13 mouse cellular contexts compared by ENCODE assay signal in genomic region chr6:54849179-54850156, GRCm38 (mm10). TPM values are rescaled to one million over a fixed set of nuclear protein-coding genes. Genes with fewer than 3 reads are reported as not detected.
DNase-seq lines count a peak whose midpoint lies in the region; ATAC-seq and TF ChIP-seq lines count a peak whose summit lies in the region.
"Had no signal": no experiment of that assay in that cellular context is flagged by ENCODE, and none has a peak within 500 bp of the region (broad histone marks: within the 10 kb centered on the region; RNA-seq: fewer than 3 reads in every experiment).

No protein-coding gene starts in this region.

- no peak for DNase-seq in heart, adult 2 months
- no peak for DNase-seq in heart, adult 18-20 months
- DNase-seq in 416B (ENCODE audit: low read depth), result peak; percentile 52
- peak; percentile 21 for DNase-seq in NIH3T3 (ENCODE audit: low read depth)
- DNase-seq in cerebellum, postnatal 14 days, result no peak
- DNase-seq in layer of hippocampus, adult 9-11 months, result no peak
- DNase-seq in ovary, postnatal 10 days (ENCODE audit: low spot score), result no peak
- DNase-seq: embryo, embryonic 11 days; kidney, adult 8-10 months; spleen, adult 18-20 months had no signal

- peak; percentile 58 for ATAC-seq in megakaryocyte, adult 5-6 weeks (ENCODE audit: poor library complexity, severe bottlenecking)
- ATAC-seq: midbrain, embryonic 13.5 days had no signal

- peaks cover 6% of the 10 kb centered on the region; the same call in 1 of the 2 replicates for H3K79me2 ChIP-seq in heart, adult 2 months (replicated peaks; ENCODE audit: control insufficient read depth, insufficient read depth, low read length)

- TF ChIP-seq EP300 in heart, adult 2 months (IDR thresholded peaks at IDR 0.05; ENCODE audit: insufficient read depth, low read depth, low read length), result no peak

- peak overlapping the region; percentile 53 for H3K27ac ChIP-seq in heart, adult 2 months
- H3K27ac ChIP-seq: liver, embryonic 14.5 days; midbrain, embryonic 13.5 days had no signal

- H3K4me3 ChIP-seq in heart, adult 2 months, result no peak overlapping the region
- H3K4me3 ChIP-seq: midbrain, embryonic 13.5 days had no signal

- no peak overlapping the region for H3K9ac ChIP-seq in heart, adult 2 months (ENCODE audit: low read depth, low read length)
- H3K9ac ChIP-seq: liver, embryonic 14.5 days; midbrain, embryonic 13.5 days had no signal

- no peak for TF ChIP-seq POLR2A in heart, adult 2 months (IDR thresholded peaks at IDR 0.05; ENCODE audit: insufficient read depth, low read depth, low read length)

- peaks cover 13% of the 10 kb centered on the region for H3K4me1 ChIP-seq in heart, adult 2 months (ENCODE audit: control insufficient read depth, insufficient read depth, low read length)

- intact Hi-C loops in heart, adult 2 months (cut with DNase I), result loop anchor here (5.0 kb wide), 1 partner anchor 32 kb away; the partner anchor contains the start of gene Znrf2

- peaks cover 15% of the 10 kb centered on the region for H3K36me3 ChIP-seq in heart, adult 2 months (ENCODE audit: control insufficient read depth, insufficient read depth, low read length)
- H3K36me3 ChIP-seq: midbrain, embryonic 13.5 days had no signal

- no peak for TF ChIP-seq CTCF in heart, adult 2 months (IDR thresholded peaks at IDR 0.05)

- H3K27me3 ChIP-seq in heart, adult 2 months (ENCODE audit: control insufficient read depth, insufficient read depth, low read length), result no peaks in the 10 kb centered on the region
- H3K27me3 ChIP-seq: midbrain, embryonic 13.5 days had no signal

- WGBS in heart, adult 2 months, result 34% methylated on average over 4 of the region's 4 CpGs

RNA-seq across cellular contexts. Expression of gene Znrf2, which starts 32.8 kb away (rescaled TPM):
- total RNA-seq in heart, adult 2 months (2021), result 10 to 100 TPM; 12.1 to 22.1 TPM
- polyA plus RNA-seq in heart, adult 2 months (2012; rRNA removed), result 5.4 and 9.8 TPM in 2 replicates
- 10 to 100 TPM; 17.7 to 18.1 TPM for total RNA-seq in heart, adult 18-20 months (2021)
- 78.0 and 83.0 TPM in 2 replicates for total RNA-seq in megakaryocyte, adult 5-6 weeks (2015)
- total RNA-seq in megakaryocyte, adult 5-6 weeks (2017), result 76.2 and 77.6 TPM in 2 replicates

Comparison
In these comparisons a context has a peak if more than half of its experiments do, and no peak if none do; other contexts are left out.
1. DNase-seq: peak in 416B (single experiment) and NIH3T3 (single experiment); none in heart, adult 2 months (0 of 2), heart, adult 18-20 months (0 of 2), cerebellum, postnatal 14 days (0 of 2), layer of hippocampus, adult 9-11 months (single experiment) and ovary, postnatal 10 days (single experiment).